Comparison of ENCODE assay signal across 8 mouse cellular contexts in the genomic region with DNA sequence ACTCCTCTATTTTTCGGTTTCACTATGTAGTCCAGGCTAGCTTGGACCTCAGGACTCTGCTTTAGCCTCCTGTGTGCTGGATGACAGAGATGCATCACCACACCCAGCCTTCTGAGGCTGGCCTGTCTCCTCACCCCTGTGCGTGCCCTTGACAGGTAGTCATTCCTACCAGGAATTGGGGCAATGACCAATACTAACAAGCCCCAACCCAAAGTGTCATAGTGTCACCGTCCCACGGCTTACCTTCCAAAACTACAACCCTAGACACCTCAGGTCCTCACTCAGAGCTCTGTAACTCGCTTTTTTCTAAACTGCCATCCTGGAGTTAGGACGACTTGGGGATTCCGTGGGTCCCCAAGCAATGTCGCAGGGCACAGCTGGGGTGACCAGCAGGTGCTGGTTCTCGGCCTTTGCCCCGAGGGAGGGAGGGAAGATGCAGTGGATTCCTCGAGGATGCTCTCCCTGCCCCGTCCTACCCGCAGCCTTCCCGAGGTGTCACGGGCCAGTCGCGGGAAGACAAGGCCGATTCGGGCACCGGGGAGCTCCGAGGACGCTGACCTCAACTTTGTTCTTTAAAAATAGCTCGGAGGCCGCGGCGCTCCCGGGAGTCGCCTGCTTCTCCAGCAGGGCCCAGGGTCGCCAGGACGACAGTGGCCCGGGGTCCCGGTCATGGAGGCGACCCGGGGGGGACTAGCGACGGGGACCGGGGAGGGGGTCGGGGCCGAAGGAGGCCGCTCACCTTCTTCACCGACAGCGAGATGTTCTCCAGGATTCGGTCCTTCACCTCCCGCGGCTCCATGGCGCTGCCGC. TPM values are rescaled to one million over a fixed set of nuclear protein-coding genes. Genes with fewer than 3 reads are reported as not detected.
DNase-seq lines count a peak whose midpoint lies in the region; ATAC-seq and TF ChIP-seq lines count a peak whose summit lies in the region.

No protein-coding gene starts in this region.

- peak overlapping the region; percentile 78 for H3K4me2 ChIP-seq in intestine, postnatal 0 days (replicated peaks; ENCODE audit: low read depth)
- peak overlapping the region; percentile 93 for H3K4me2 ChIP-seq in lung, embryonic 16.5 days (ENCODE audit: low read depth, low read length)

- DNase-seq in spleen, adult 12 weeks (ENCODE audit: low spot score), result peak; percentile 11
- no peak for DNase-seq in spleen, postnatal 36 days (ENCODE audit: low spot score in 2 of 2)
- DNase-seq in cerebellum, postnatal 36 days, result peak; percentile 27 to 33
- DNase-seq in gastrocnemius, postnatal 25 days, result peak; percentile 45
- peak; percentile 44 for DNase-seq in retina, postnatal 1 day
- DNase-seq in ovary, postnatal 14 days (ENCODE audit: low spot score), result no peak

- ATAC-seq in intestine, postnatal 0 days, result peak; percentile 17
- peak; percentile 27; the same call in 1 of the 2 replicates for ATAC-seq in lung, embryonic 16.5 days (ENCODE audit: low read depth)

- H3K36me3 ChIP-seq in intestine, postnatal 0 days (ENCODE audit: control insufficient read depth, insufficient read depth), result no peaks in the 10 kb centered on the region; the same call in 1 of the 2 replicates
- no peaks in the 10 kb centered on the region for H3K36me3 ChIP-seq in lung, embryonic 16.5 days (ENCODE audit: control insufficient read depth, insufficient read depth, low read length)

- H3K4me1 ChIP-seq in intestine, postnatal 0 days (replicated peaks; ENCODE audit: control insufficient read depth, insufficient read depth, low read length), result peaks cover 4% of the 10 kb centered on the region; the same call in 1 of the 2 replicates
- peaks cover 15% of the 10 kb centered on the region for H3K4me1 ChIP-seq in lung, embryonic 16.5 days (replicated peaks; ENCODE audit: control insufficient read depth, insufficient read depth, low read length)

- 4% methylated on average over 42 of the region's 47 CpGs for WGBS in intestine, postnatal 0 days
- 3% methylated on average over 47 of the region's 47 CpGs for WGBS in lung, embryonic 16.5 days

- H3K27ac ChIP-seq in intestine, postnatal 0 days (ENCODE audit: low read depth, low read length), result peak overlapping the region; percentile 78
- H3K27ac ChIP-seq in lung, embryonic 16.5 days (ENCODE audit: low read length), result peak overlapping the region; percentile 36

- H3K27me3 ChIP-seq in intestine, postnatal 0 days (replicated peaks; ENCODE audit: control insufficient read depth, insufficient read depth, low read length), result no peaks in the 10 kb centered on the region
- no peaks in the 10 kb centered on the region for H3K27me3 ChIP-seq in lung, embryonic 16.5 days (ENCODE audit: control insufficient read depth, insufficient read depth, low read depth, low read length)

- H3K9ac ChIP-seq in intestine, postnatal 0 days (ENCODE audit: low read depth, low read length), result peak overlapping the region; percentile 91
- H3K9ac ChIP-seq in lung, embryonic 16.5 days (ENCODE audit: low read length), result peak overlapping the region; percentile 84

- peak overlapping the region; percentile 65 for H3K4me3 ChIP-seq in intestine, postnatal 0 days (ENCODE audit: low read depth, low read length)
- peak overlapping the region; percentile 72 for H3K4me3 ChIP-seq in lung, embryonic 16.5 days (ENCODE audit: low read length)

- H3K9me3 ChIP-seq in intestine, postnatal 0 days (ENCODE audit: control insufficient read depth), result no peaks in the 10 kb centered on the region
- no peaks in the 10 kb centered on the region for H3K9me3 ChIP-seq in lung, embryonic 16.5 days (ENCODE audit: control insufficient read depth, low read length)

- TF ChIP-seq CTCF in intestine, postnatal 0 days (IDR thresholded peaks at IDR 0.05; ENCODE audit: low read depth), result no peak

RNA-seq across cellular contexts. Expression of a gene that starts 1.4 kb away (rescaled TPM):
- total RNA-seq in gastrocnemius, postnatal 25 days (2021), result 10 to 100 TPM; 24.3 to 32.7 TPM
- 3.1 and 6.0 TPM in 2 replicates for polyA plus RNA-seq in intestine, postnatal 0 days (2015; fragmentation: Nextera tagmentation; extraction: Ambion mirVana)
- polyA plus RNA-seq in lung, embryonic 16.5 days (2015; fragmentation: Nextera tagmentation; extraction: Ambion mirVana), result 5.7 and 6.9 TPM in 2 replicates

RNA-seq across cellular contexts. Expression of a gene that starts 22.1 kb away (rescaled TPM):
- total RNA-seq in gastrocnemius, postnatal 25 days (2021), result 1 to 10 TPM; 1.4 to 2.3 TPM
- not detected in 2 replicates for polyA plus RNA-seq in intestine, postnatal 0 days (2015; fragmentation: Nextera tagmentation; extraction: Ambion mirVana)
- not detected in 2 replicates for polyA plus RNA-seq in lung, embryonic 16.5 days (2015; fragmentation: Nextera tagmentation; extraction: Ambion mirVana)

RNA-seq across cellular contexts. Expression of a gene that starts 39.7 kb away (rescaled TPM):
- total RNA-seq in gastrocnemius, postnatal 25 days (2021), result 10 to 100 TPM; 14.7 to 14.8 TPM
- 23.8 and 25.7 TPM in 2 replicates for polyA plus RNA-seq in intestine, postnatal 0 days (2015; fragmentation: Nextera tagmentation; extraction: Ambion mirVana)
- polyA plus RNA-seq in lung, embryonic 16.5 days (2015; fragmentation: Nextera tagmentation; extraction: Ambion mirVana), result 0.18 and 0.20 TPM in 2 replicates

RNA-seq across cellular contexts. Expression of a gene that starts 44.9 kb away (rescaled TPM):
- total RNA-seq in gastrocnemius, postnatal 25 days (2021), result 1 to 10 TPM; 1.2 to 2.3 TPM
- 42.0 and 45.7 TPM in 2 replicates for polyA plus RNA-seq in intestine, postnatal 0 days (2015; fragmentation: Nextera tagmentation; extraction: Ambion mirVana)
- 0.99 and 1.1 TPM in 2 replicates for polyA plus RNA-seq in lung, embryonic 16.5 days (2015; fragmentation: Nextera tagmentation; extraction: Ambion mirVana)

RNA-seq across cellular contexts. Expression of a gene that starts 57.4 kb away (rescaled TPM):
- total RNA-seq in gastrocnemius, postnatal 25 days (2021), result 1 to 10 TPM; 1.5 to 4.7 TPM
- polyA plus RNA-seq in intestine, postnatal 0 days (2015; fragmentation: Nextera tagmentation; extraction: Ambion mirVana), result 52.8 and 59.2 TPM in 2 replicates
- 71.4 and 76.1 TPM in 2 replicates for polyA plus RNA-seq in lung, embryonic 16.5 days (2015; fragmentation: Nextera tagmentation; extraction: Ambion mirVana)

Comparison
In these comparisons a context has a peak if more than half of its experiments do, and no peak if none do; other contexts are left out.
1. DNase-seq: peak in spleen, adult 12 weeks (single experiment), cerebellum, postnatal 36 days (2 of 2), gastrocnemius, postnatal 25 days (single experiment) and retina, postnatal 1 day (single experiment); none in spleen, postnatal 36 days (0 of 2) and ovary, postnatal 14 days (single experiment).
2. RNA of a gene that starts 39.7 kb away (polyA plus RNA-seq): 23.8 to 25.7 TPM in intestine, postnatal 0 days; 0.18 to 0.20 TPM in lung, embryonic 16.5 days; every median in the first group is over 10 times any median in the second.